Mouse (Mus musculus): ENCODE measurements around the gene Cmip.

DNA sequence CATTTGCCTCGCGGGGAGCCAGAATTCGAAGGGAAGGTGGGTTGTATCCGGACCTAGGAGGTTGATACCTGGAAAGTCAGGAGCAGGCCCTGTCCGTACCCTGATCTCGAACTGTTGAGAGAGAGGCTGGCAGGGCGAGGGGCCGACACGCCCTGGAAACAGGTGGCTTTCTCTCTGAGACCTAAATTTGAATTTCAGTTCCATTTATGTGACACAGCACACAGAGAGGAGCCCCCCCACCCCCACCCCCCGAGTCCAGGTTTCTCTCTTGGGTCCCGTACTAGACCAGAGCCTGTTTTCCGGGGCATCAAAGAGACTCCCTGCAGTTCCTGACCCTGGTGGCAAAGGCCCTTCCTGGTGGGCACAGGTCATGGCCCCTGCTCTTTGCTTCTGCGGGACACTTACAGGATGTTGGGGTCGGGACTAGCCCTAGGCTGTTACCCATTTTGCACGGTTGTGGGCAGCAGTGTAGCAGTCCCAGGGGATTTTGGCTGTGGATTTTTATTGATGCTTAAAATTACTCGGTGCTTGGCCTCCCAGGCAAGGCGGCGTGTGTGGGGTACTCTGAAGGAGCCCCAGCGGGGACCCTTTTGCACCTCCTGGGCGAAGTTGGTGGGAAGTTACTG, 242.2 kb downstream of the Cmip start:
- TF ChIP-seq CTCF (IDR thresholded peaks at IDR 0.05; ENCODE audit: borderline replicate concordance, insufficient read depth, low read length): no peak
- TF ChIP-seq POLR2A (IDR thresholded peaks at IDR 0.05; ENCODE audit: low read depth, low read length): no peak
